Mouse (Mus musculus): ENCODE measurements at regions not wholly inside any gene's neighbourhood (a gene's known extent, or its start where the extent isn't known, plus 50 kb on each side); places are given as distances from the start of the nearest gene placed in this dataset.

- no peak overlapping the region for H3K4me3 ChIP-seq
- no peak overlapping the region for H3K27ac ChIP-seq
- DNase-seq = no peak
- intact Hi-C loops (cut with DNase I) = no loop called here
- TF ChIP-seq CTCF (IDR thresholded peaks at IDR 0.05) = no peak
Measured at GRCm38 (mm10) chr15:7597335-7597734, 199.1 kb upstream of the Egflam start.

- Histone ChIP-seq H3K4me3 (no peak overlapping the region), H3K27ac (no peak overlapping the region)
- no peak for TF ChIP-seq CTCF (IDR thresholded peaks at IDR 0.05)
- no peak for DNase-seq
- intact Hi-C loops (cut with DNase I) = no loop called here
Measured at GRCm38 (mm10) chr15:7597805-7598204, 199.6 kb upstream of the Egflam start.

GRCm38 (mm10) chr15:7601540-7601939, 203.3 kb upstream of the Egflam start:
- Histone ChIP-seq H3K4me3 (no peak overlapping the region), H3K27ac (no peak overlapping the region)
- no peak for DNase-seq
- intact Hi-C loops (cut with DNase I) = no loop called here
- TF ChIP-seq CTCF (IDR thresholded peaks at IDR 0.05) = no peak

GRCm38 (mm10) chr15:7604847-7605246, 205.8 kb upstream of the Gdnf start:
- no peak for DNase-seq
- H3K4me3 ChIP-seq = no peak overlapping the region
- TF ChIP-seq CTCF (IDR thresholded peaks at IDR 0.05) = no peak
- H3K27ac ChIP-seq = no peak overlapping the region
- intact Hi-C loops (cut with DNase I) = no loop called here

- DNase-seq = no peak
- intact Hi-C loops (cut with DNase I) = no loop called here
- TF ChIP-seq CTCF (IDR thresholded peaks at IDR 0.05) = no peak
- no peak overlapping the region for H3K4me3 ChIP-seq
- no peak overlapping the region for H3K27ac ChIP-seq
Measured at GRCm38 (mm10) chr15:7617954-7618353, 192.7 kb upstream of the Gdnf start.

GRCm38 (mm10) chr15:7623026-7623425, 187.6 kb upstream of the Gdnf start:
- intact Hi-C loops (cut with DNase I) = no loop called here
- no peak overlapping the region for H3K27ac ChIP-seq
- no peak for DNase-seq

GRCm38 (mm10) chr15:7624689-7625472, 185.8 kb upstream of the Gdnf start:
- intact Hi-C loops (cut with DNase I) = no loop called here
- no peak overlapping the region for H3K27ac ChIP-seq
- no peak for DNase-seq
- TF ChIP-seq CTCF (IDR thresholded peaks at IDR 0.05) = no peak
- no peak overlapping the region for H3K4me3 ChIP-seq

More at GRCm38 (mm10) chr15:7623026-7623425, 187.6 kb upstream of the Gdnf start:
- no peak for TF ChIP-seq CTCF (IDR thresholded peaks at IDR 0.05)
- H3K4me3 ChIP-seq = no peak overlapping the region

GRCm38 (mm10) chr15:7629826-7630225, 180.8 kb upstream of the Gdnf start:
- no peak overlapping the region for H3K4me3 ChIP-seq
- intact Hi-C loops (cut with DNase I) = no loop called here
- no peak for TF ChIP-seq CTCF (IDR thresholded peaks at IDR 0.05)
- no peak for DNase-seq
- H3K27ac ChIP-seq = no peak overlapping the region

GRCm38 (mm10) chr15:7635234-7635633, 175.4 kb upstream of the Gdnf start:
- no peak for TF ChIP-seq CTCF (IDR thresholded peaks at IDR 0.05)
- Histone ChIP-seq H3K4me3 (no peak overlapping the region), H3K27ac (no peak overlapping the region)
- no peak for DNase-seq
- intact Hi-C loops (cut with DNase I) = no loop called here

- intact Hi-C loops (cut with DNase I) = no loop called here
- Histone ChIP-seq H3K4me3 (no peak overlapping the region), H3K27ac (no peak overlapping the region)
- no peak for DNase-seq
- TF ChIP-seq CTCF (IDR thresholded peaks at IDR 0.05) = no peak
Measured at GRCm38 (mm10) chr15:7639444-7639843, 171.2 kb upstream of the Gdnf start.

GRCm38 (mm10) chr15:7642075-7642474, 168.6 kb upstream of the Gdnf start:
- no peak overlapping the region for H3K27ac ChIP-seq
- DNase-seq = no peak
- intact Hi-C loops (cut with DNase I) = no loop called here
- TF ChIP-seq CTCF (IDR thresholded peaks at IDR 0.05) = no peak
- no peak overlapping the region for H3K4me3 ChIP-seq

- Histone ChIP-seq H3K27ac (no peak overlapping the region), H3K4me3 (no peak overlapping the region)
- no peak for DNase-seq
- no peak for TF ChIP-seq CTCF (IDR thresholded peaks at IDR 0.05)
- intact Hi-C loops (cut with DNase I) = no loop called here
Measured at GRCm38 (mm10) chr15:7650705-7651104, 159.9 kb upstream of the Gdnf start.

- no peak overlapping the region for H3K27ac ChIP-seq
- TF ChIP-seq CTCF (IDR thresholded peaks at IDR 0.05) = no peak
- intact Hi-C loops (cut with DNase I) = no loop called here
- DNase-seq = no peak
- no peak overlapping the region for H3K4me3 ChIP-seq
Measured at GRCm38 (mm10) chr15:7663888-7664287, 146.8 kb upstream of the Gdnf start.

- no peak for TF ChIP-seq CTCF (IDR thresholded peaks at IDR 0.05)
- intact Hi-C loops (cut with DNase I) = no loop called here
- no peak overlapping the region for H3K4me3 ChIP-seq
- no peak for DNase-seq
- H3K27ac ChIP-seq = no peak overlapping the region
Measured at GRCm38 (mm10) chr15:7669631-7670030, 141.0 kb upstream of the Gdnf start.
